Mouse (Mus musculus) kidney, adult 2 months (tissue): ENCODE measurements around the gene Abhd2. TPM values are rescaled to one million over a fixed set of nuclear protein-coding genes. Genes with fewer than 3 reads are reported as not detected.
"Not testable (repeated sequence)": the region's sequence is repeated elsewhere in the genome, so short reads cannot be mapped to it uniquely, and the experiment has no call there.

Experiments
- DNase-seq: peaks from one replicate; pipeline ENCODE4 v3.0.0; 2021
- H3K27ac ChIP-seq: fragments of 200-500 bp; 2 replicates; pipeline ENCODE4 v1.5.1; 2012; ENCODE audit warnings: low read depth, low read length, control low read depth, inconsistent platforms; ENCODE audit not compliant: insufficient read depth
- H3K27me3 ChIP-seq: fragments of 200-500 bp; replicated peaks from 2 replicates; pipeline ENCODE4 v1.6.1; 2012; ENCODE audit warnings: mild to moderate bottlenecking, moderate library complexity, low read length, inconsistent platforms; ENCODE audit not compliant: control insufficient read depth, insufficient read depth
- H3K36me3 ChIP-seq: fragments of 200-500 bp; 2 replicates; pipeline ENCODE4 v1.6.1; 2012; ENCODE audit warnings: mild to moderate bottlenecking, moderate library complexity, low read length, inconsistent platforms; ENCODE audit not compliant: control insufficient read depth, insufficient read depth
- H3K4me1 ChIP-seq: fragments of 200-500 bp; 2 replicates; pipeline ENCODE4 v1.6.1; 2011; ENCODE audit warnings: low read length; ENCODE audit not compliant: control insufficient read depth, insufficient read depth
- H3K4me3 ChIP-seq: fragments of 200-500 bp; 2 replicates; pipeline ENCODE4 v1.5.1; 2011; ENCODE audit warnings: mild to moderate bottlenecking, low read depth, low read length, control low read depth; ENCODE audit not compliant: insufficient read depth
- CTCF ChIP-seq: fragments of 200-500 bp; conservative IDR thresholded peaks from 2 replicates; pipeline ENCODE4 v1.5.1; 2011; ENCODE audit warnings: low read depth, mild to moderate bottlenecking, control low read depth, low read length, moderate library complexity, mixed read lengths; ENCODE audit not compliant: insufficient read depth, insufficient read length
- POLR2A ChIP-seq: fragments of 200-500 bp; IDR thresholded peaks from one replicate; pipeline ENCODE4 v1.6.1; 2011; ENCODE audit warnings: low read depth, low read length, control low read depth
- WGBS: fragments of 180-500 bp; shearing (Covaris S2); methylation state at CpG from one replicate; pipeline ENCODE4 v1.1.7; 2018; 5-methylcytosine and 5-hydroxymethylcytosine counted together
- polyA plus RNA-seq: library from polyadenylated mRNA; depleted of rRNA; stranded (reverse); fragments of >200 nt; gene quantifications from 2 replicates; pipeline ENCODE4 v1.2.3, GENCODE M21; 2012

Abhd2 gene
- polyA plus RNA-seq, 1 experiment = 29.4 TPM

- H3K4me3 ChIP-seq = peak overlapping the region; percentile 79
- H3K27me3 ChIP-seq = no peaks in the 10 kb centered on the region
- TF ChIP-seq CTCF (no peak), POLR2A (no peak)
- H3K27ac ChIP-seq = peak overlapping the region; percentile 55
- peaks cover 16% of the 10 kb centered on the region for H3K4me1 ChIP-seq
- 9% methylated on average over 15 of the region's 15 CpGs for WGBS
- H3K36me3 ChIP-seq = no peaks in the 10 kb centered on the region
- DNase-seq = peak; percentile 74
These were observed 906 bp downstream of the Abhd2 start for GRCm38 (mm10) chr7:79273738-79274472.

DNA sequence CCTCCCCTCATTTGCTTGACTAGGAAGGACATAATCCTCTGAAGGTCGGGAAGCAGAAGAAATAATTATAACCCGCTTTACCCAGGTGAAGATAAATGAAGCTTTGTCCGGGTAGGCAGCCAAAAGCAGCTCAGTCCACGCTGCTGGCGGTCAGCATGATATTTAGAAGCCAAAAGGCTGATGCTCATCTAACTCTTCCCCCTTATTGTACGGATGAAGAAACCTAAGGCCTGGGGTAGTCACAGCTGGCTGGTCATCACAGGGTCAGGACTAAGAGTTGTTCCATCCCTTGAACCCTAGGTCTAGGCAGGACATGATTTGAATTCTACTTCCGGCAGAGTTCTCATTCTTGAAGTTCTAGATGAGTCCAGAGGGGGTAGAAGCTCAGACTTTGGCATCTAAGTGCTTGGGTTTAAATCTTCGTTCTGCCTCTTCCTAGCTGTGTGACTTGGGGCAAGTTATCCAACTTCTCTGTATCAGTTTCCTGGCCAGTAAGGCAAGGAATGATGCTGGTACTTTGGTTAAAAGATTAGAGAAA is 1.5 kb downstream of the Abhd2 start:
- H3K4me1 ChIP-seq = peaks cover 23% of the 10 kb centered on the region
- H3K27ac ChIP-seq = peak overlapping the region; percentile 48; the same call in 1 of the 2 replicates
- H3K4me3 ChIP-seq = peak overlapping the region; percentile 79; the same call in 1 of the 2 replicates
- no peaks in the 10 kb centered on the region for H3K36me3 ChIP-seq
- 49% methylated on average over 8 of the region's 8 CpGs for WGBS
- no peaks in the 10 kb centered on the region for H3K27me3 ChIP-seq
- no peak for DNase-seq
- TF ChIP-seq CTCF (no peak), POLR2A (no peak)

- peak overlapping the region; percentile 44 for H3K27ac ChIP-seq
- DNase-seq = peak; percentile 39
- peaks cover 27% of the 10 kb centered on the region for H3K4me1 ChIP-seq
- peak overlapping the region; percentile 33 for H3K4me3 ChIP-seq
- no peaks in the 10 kb centered on the region for H3K27me3 ChIP-seq
- WGBS = 43% methylated on average over 11 of the region's 11 CpGs
- TF ChIP-seq POLR2A (no peak), CTCF (no peak)
- no peaks in the 10 kb centered on the region for H3K36me3 ChIP-seq
These were observed 2.3 kb downstream of the Abhd2 start for GRCm38 (mm10) chr7:79275345-79275744.

DNA sequence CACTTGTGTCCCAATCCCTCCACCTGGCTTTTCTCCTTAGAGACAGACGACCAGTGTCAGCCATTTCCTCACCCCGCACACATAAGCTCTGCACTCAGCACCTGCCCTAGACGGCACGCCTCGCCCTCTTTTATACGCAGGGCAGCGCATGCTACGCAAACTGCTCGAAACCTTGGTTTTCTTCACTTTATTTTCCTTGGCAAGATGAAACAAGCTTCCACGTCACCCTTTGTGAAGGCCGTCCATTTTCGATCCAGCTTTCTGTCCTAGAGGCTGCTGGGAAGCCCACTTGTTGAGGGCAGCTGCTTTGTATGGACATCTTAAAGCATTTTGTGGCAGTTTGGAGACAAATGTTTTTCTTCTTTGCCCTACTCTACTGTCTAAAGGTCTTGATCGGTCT is 5.4 kb downstream of the Abhd2 start:
- H3K36me3 ChIP-seq = no peaks in the 10 kb centered on the region
- no peak overlapping the region for H3K4me3 ChIP-seq
- TF ChIP-seq CTCF (no peak), POLR2A (no peak)
- no peak for DNase-seq
- WGBS = 81% methylated on average over 13 of the region's 13 CpGs
- peaks cover 27% of the 10 kb centered on the region for H3K4me1 ChIP-seq
- no peaks in the 10 kb centered on the region for H3K27me3 ChIP-seq
- H3K27ac ChIP-seq = no peak overlapping the region; the same call in 1 of the 2 replicates

DNA sequence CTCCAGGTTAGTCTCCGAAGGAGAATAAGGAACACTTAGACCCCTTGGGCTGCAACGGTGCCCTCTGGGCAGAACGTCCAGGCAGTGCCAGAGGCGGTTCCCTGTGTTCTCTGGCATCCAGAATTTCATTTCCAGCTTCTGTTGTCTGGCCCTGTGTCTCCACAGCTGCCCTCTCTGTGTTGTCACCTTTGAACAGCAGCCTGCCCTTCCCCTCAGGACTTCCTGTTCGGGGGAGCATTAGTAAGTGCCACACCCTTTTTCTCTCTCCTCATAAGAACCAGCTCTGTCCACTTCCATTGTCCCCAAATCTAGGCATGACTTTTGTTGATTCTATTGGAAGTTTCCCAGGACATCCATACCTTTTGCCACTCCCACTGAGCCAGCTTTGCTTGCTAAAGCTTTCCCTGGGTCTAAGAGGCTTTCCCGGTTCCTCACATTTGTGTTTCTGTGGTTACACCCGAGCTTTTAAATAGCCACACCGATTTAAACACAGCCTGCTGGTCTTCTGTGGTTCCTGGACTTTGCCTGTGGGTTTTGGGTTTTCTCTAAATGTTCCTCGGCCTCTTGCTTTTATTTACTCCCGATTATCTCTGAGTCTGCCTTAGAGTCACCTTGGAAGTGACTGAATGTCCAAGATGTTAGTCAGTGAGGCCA is 6.5 kb downstream of the Abhd2 start:
- peak; percentile 66 for DNase-seq
- H3K27me3 ChIP-seq = no peaks in the 10 kb centered on the region
- TF ChIP-seq CTCF = no peak
- no peak for TF ChIP-seq POLR2A
- H3K36me3 ChIP-seq = no peaks in the 10 kb centered on the region
- 41% methylated on average over 10 of the region's 10 CpGs for WGBS
- H3K4me1 ChIP-seq = peaks cover 18% of the 10 kb centered on the region
- H3K27ac ChIP-seq = peak overlapping the region; percentile 67
- H3K4me3 ChIP-seq = no peak overlapping the region

GRCm38 (mm10) chr7:79282883-79283670 is 10.1 kb downstream of the Abhd2 start:
- H3K36me3 ChIP-seq = no peaks in the 10 kb centered on the region
- H3K27ac ChIP-seq = no peak overlapping the region
- DNase-seq = no peak
- WGBS = 78% methylated on average over 12 of the region's 12 CpGs
- H3K4me1 ChIP-seq = peaks cover 14% of the 10 kb centered on the region
- TF ChIP-seq CTCF = no peak
- TF ChIP-seq POLR2A = no peak
- H3K27me3 ChIP-seq = no peaks in the 10 kb centered on the region
- H3K4me3 ChIP-seq = no peak overlapping the region

DNA sequence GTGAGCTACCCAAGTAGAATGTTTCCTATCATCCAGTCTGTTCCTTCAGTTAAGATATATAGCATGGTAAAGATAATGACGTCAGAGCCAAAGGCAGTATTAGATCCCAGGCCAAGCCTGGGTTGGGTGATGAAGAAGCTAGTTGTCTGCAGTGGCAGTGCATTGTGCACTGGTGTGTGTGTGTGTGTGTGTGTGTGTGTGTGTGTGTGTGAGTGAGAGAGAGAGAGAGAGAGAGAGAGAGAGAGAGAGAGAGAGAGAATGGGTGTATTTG is 10.6 kb downstream of the Abhd2 start:
- H3K4me1 ChIP-seq = peaks cover 11% of the 10 kb centered on the region
- WGBS = 62% methylated on average over 1 of the region's 1 CpGs
- H3K27ac ChIP-seq, DNase-seq, H3K36me3 ChIP-seq, H3K4me3 ChIP-seq, H3K27me3 ChIP-seq: not testable (repeated sequence)
